Mouse (Mus musculus) myocyte (in vitro differentiated cells): ENCODE measurements around the gene Ankrd55. TPM values are rescaled to one million over a fixed set of nuclear protein-coding genes. Genes with fewer than 3 reads are reported as not detected.

Experiments used
- H3K27me3 ChIP-seq: one replicate; pipeline ENCODE4 v1.6.1; 2011; ENCODE audit not compliant: control insufficient read depth, insufficient read depth, insufficient read length
- H3K36me3 ChIP-seq: one replicate; pipeline ENCODE4 v1.6.1; 2011; ENCODE audit not compliant: control insufficient read depth, insufficient read depth
- H3K4me2 ChIP-seq: one replicate; pipeline ENCODE4 v1.6.1; 2011; ENCODE audit warnings: low read depth, control low read depth
- H3K4me3 ChIP-seq: one replicate; pipeline ENCODE4 v1.5.1; 2011; ENCODE audit warnings: mild to moderate bottlenecking, control low read depth, moderate library complexity
- H3K79me2 ChIP-seq: one replicate; pipeline ENCODE4 v1.6.1; 2011; ENCODE audit not compliant: control insufficient read depth, insufficient read depth
- H3ac ChIP-seq: one replicate; pipeline ENCODE4 v1.6.1; 2011; ENCODE audit not compliant: control insufficient read depth, insufficient read length
- CEBPB ChIP-seq: IDR thresholded peaks from 2 replicates; pipeline ENCODE4 v1.6.1; 2011; ENCODE audit warnings: mild to moderate bottlenecking, moderate library complexity; ENCODE audit not compliant: poor library complexity, insufficient read depth, severe bottlenecking
- E2F4 ChIP-seq: IDR thresholded peaks from one replicate; pipeline ENCODE4 v1.6.1; 2011; ENCODE audit warnings: mild to moderate bottlenecking, control low read depth, moderate library complexity; ENCODE audit not compliant: insufficient read depth
- MAX ChIP-seq: IDR thresholded peaks from one replicate; pipeline ENCODE4 v1.6.1; 2011; ENCODE audit warnings: low read depth, mild to moderate bottlenecking, control low read depth
- MYOD1 ChIP-seq, 3 experiments: IDR thresholded peaks; one replicate each; pipeline ENCODE4 v1.6.1; 2011; ENCODE audit warnings: control low read depth in 2 of 3, low read depth in 2 of 3, mild to moderate bottlenecking in 2 of 3, moderate library complexity in 1 of 3; ENCODE audit not compliant: insufficient read length in 2 of 3, control insufficient read depth in 1 of 3
- MYOG ChIP-seq, 3 experiments: IDR thresholded peaks; one replicate each; pipeline ENCODE4 v1.6.1; 2011; ENCODE audit warnings: control low read depth in 2 of 3, low read depth in 2 of 3, mild to moderate bottlenecking in 2 of 3; ENCODE audit not compliant: insufficient read length in 2 of 3, control insufficient read depth in 1 of 3, insufficient read depth in 1 of 3
- POLR2A ChIP-seq: IDR thresholded peaks from one replicate; pipeline ENCODE4 v1.6.1; 2011; ENCODE audit warnings: low read depth, mild to moderate bottlenecking, control low read depth, moderate library complexity; ENCODE audit not compliant: insufficient read length
- POLR2AphosphoS2 ChIP-seq: IDR thresholded peaks from one replicate; pipeline ENCODE4 v1.6.1; 2011; ENCODE audit warnings: low read depth, control low read depth; ENCODE audit not compliant: insufficient read length
- REST ChIP-seq: IDR thresholded peaks from one replicate; pipeline ENCODE4 v1.6.1; 2011; ENCODE audit warnings: mild to moderate bottlenecking, control low read depth, moderate library complexity; ENCODE audit not compliant: insufficient read depth, insufficient read length
- SRF ChIP-seq: IDR thresholded peaks from one replicate; pipeline ENCODE4 v1.6.1; 2011; ENCODE audit warnings: low read depth; ENCODE audit not compliant: control insufficient read depth, insufficient read length
- TCF12 ChIP-seq: IDR thresholded peaks from one replicate; pipeline ENCODE4 v1.6.1; 2011; ENCODE audit warnings: mild to moderate bottlenecking, control low read depth; ENCODE audit not compliant: poor library complexity, insufficient read depth, severe bottlenecking
- TCF3 ChIP-seq: IDR thresholded peaks from one replicate; pipeline ENCODE4 v1.6.1; 2011; ENCODE audit warnings: low read depth, control low read depth; ENCODE audit not compliant: insufficient read length
- USF1 ChIP-seq: IDR thresholded peaks from one replicate; pipeline ENCODE4 v1.6.1; 2011; ENCODE audit warnings: low read depth, mild to moderate bottlenecking, control low read depth, moderate library complexity
- polyA plus RNA-seq: library from polyadenylated mRNA; unstranded; fragments of >200 nt; fragmentation: generic; extraction: Trizol; gene quantifications from one replicate; pipeline ENCODE4 v1.2.1, GENCODE M21; 2012; ENCODE audit warnings: missing spikeins

The Ankrd55 gene
- polyA plus RNA-seq, result 0.59 TPM

DNA sequence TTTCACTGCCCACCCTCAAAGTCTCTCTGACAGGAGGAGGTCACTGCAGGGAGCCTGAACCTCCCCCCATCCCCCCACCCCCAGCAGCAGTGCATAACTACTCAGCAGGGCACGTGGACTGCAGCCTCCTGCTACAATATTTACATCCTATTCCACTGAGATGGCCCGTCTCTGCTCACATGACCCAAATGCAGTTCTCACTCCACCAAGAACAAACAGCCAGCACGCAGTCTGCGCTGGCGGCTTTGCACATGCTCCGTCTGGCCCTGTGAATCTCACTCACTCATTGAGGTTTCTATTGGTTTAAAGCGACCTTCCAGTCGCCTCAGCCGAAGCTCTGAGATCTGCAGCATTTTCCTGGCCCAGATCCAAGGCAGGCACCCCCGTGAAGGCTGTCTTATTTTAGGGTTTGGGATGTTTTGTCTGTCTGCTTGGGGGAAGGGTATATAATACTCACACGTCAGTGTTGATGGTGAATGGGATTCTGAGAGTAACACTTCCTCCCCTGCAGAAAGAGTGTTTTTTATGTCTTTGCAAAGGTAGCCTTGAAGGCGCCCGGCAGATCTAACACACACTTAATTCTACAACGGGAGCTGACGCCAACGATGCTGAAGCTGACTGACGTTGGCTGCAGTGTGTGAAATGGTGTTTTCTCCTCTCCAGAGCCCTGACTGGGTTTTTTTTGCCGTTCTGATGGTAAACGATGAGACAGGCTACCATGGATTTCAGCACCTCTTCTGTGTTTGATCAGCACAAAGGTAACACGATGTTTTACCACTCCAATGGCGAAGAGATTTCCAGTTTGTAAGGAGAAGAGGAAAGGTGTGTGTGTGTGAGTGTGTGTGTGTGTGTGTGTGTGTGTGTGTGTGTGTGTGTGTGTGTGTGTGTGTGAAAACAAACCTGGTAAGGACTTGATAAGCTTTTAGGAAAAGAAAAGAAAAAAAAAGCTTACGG is at the start of gene Ankrd55:
TSS of gene Ankrd55 (plus strand) at position 227 of the 954 bp plus-strand sequence.
- Histone ChIP-seq H3K36me3 (no peaks in the 10 kb centered on the region), H3K79me2 (no peaks in the 10 kb centered on the region)

DNA sequence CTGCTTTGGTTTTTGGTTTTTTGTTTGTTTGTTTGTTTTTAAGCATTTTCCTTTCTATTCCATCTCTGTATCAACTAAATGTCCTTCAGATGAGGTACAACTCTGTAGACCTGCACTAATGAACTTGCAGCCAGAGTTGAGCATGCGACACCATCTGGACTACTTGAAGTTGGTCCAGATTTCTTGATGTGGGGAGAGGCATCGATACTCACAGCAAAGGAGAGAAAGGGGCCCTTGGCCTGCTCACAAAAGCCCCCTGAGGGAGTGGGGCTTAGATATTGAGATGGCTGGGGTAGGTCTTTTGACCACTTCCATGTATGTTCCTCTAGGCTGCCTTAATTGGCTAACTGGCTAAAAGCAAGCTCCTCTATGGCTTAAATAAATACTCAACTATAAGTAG is 49.0 kb upstream of the Ankrd55 start:
- Histone ChIP-seq H3ac (no peak overlapping the region), H3K27me3 (no peaks in the 10 kb centered on the region), H3K79me2 (no peaks in the 10 kb centered on the region), H3K36me3 (no peaks in the 10 kb centered on the region), H3K4me3 (no peak overlapping the region), H3K4me2 (no peak overlapping the region)
- TF ChIP-seq CEBPB, result no peak
- TF ChIP-seq SRF, result no peak
- no peak for TF ChIP-seq MAX
- TF ChIP-seq POLR2A, result no peak
- no peak for TF ChIP-seq MYOD1 (IDR thresholded peaks at IDR 0.05; ENCODE audit: control insufficient read depth in 1 of 3, insufficient read length in 2 of 3, low read depth in 2 of 3)
- no peak for TF ChIP-seq TCF3
- TF ChIP-seq REST, result no peak
- TF ChIP-seq POLR2AphosphoS2, result no peak
- no peak for TF ChIP-seq TCF12
- TF ChIP-seq E2F4, result no peak
- no peak for TF ChIP-seq MYOG (IDR thresholded peaks at IDR 0.05; ENCODE audit: control insufficient read depth in 1 of 3, insufficient read depth in 1 of 3, insufficient read length in 2 of 3, low read depth in 2 of 3)
- TF ChIP-seq USF1, result no peak

More for the DNA sequence above, at the start of gene Ankrd55:
- Histone ChIP-seq H3K4me2 (no peak within 1 kb of the TSS), H3ac (no peak within 1 kb of the TSS), H3K27me3 (no peaks in the 10 kb centered on the region), H3K4me3 (no peak within 1 kb of the TSS)
- TF ChIP-seq USF1, result no peak
- no peak for TF ChIP-seq TCF3
- TF ChIP-seq CEBPB, result no peak
- no peak for TF ChIP-seq E2F4
- no peak for TF ChIP-seq REST
- TF ChIP-seq POLR2A, result no peak
- TF ChIP-seq MYOG (IDR thresholded peaks at IDR 0.05; ENCODE audit: control insufficient read depth in 1 of 3, insufficient read depth in 1 of 3, insufficient read length in 2 of 3, low read depth in 2 of 3), result no peak
- no peak for TF ChIP-seq SRF
- no peak for TF ChIP-seq POLR2AphosphoS2
- no peak for TF ChIP-seq TCF12
- TF ChIP-seq MYOD1 (IDR thresholded peaks at IDR 0.05; ENCODE audit: control insufficient read depth in 1 of 3, insufficient read length in 2 of 3, low read depth in 2 of 3), result no peak
- TF ChIP-seq MAX, result no peak

DNA sequence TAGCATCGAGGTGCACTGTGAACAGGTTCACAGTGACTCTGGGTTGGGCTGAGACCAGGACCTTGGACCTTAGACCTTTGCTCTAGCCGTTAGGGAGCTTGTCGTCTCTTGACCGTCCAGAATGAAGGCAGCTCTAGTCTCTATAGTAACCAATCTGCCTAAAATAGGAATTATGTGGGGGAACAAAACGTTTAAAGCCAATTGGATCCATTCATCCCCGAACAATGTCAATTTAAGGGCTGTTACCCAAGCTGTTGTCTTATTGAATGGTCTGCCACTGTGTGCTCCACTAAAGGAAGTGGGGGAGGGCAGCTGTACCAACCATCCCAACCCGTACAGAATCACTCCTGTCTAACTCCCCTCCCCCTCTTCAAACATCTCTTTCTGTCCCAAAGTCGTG is 46.8 kb upstream of the Ankrd55 start:
- H3K36me3 ChIP-seq, result no peaks in the 10 kb centered on the region
- no peak overlapping the region for H3K4me2 ChIP-seq
- no peaks in the 10 kb centered on the region for H3K79me2 ChIP-seq
- H3K4me3 ChIP-seq, result no peak overlapping the region
- H3K27me3 ChIP-seq, result no peaks in the 10 kb centered on the region
- H3ac ChIP-seq, result no peak overlapping the region
- no peak for TF ChIP-seq REST
- TF ChIP-seq MYOD1 (IDR thresholded peaks at IDR 0.05; ENCODE audit: control insufficient read depth in 1 of 3, insufficient read length in 2 of 3, low read depth in 2 of 3), result no peak
- no peak for TF ChIP-seq E2F4
- TF ChIP-seq TCF3, result no peak
- TF ChIP-seq POLR2A, result no peak
- TF ChIP-seq POLR2AphosphoS2, result no peak
- no peak for TF ChIP-seq TCF12
- no peak for TF ChIP-seq SRF
- TF ChIP-seq MYOG (IDR thresholded peaks at IDR 0.05; ENCODE audit: control insufficient read depth in 1 of 3, insufficient read depth in 1 of 3, insufficient read length in 2 of 3, low read depth in 2 of 3), result no peak
- no peak for TF ChIP-seq MAX

DNA sequence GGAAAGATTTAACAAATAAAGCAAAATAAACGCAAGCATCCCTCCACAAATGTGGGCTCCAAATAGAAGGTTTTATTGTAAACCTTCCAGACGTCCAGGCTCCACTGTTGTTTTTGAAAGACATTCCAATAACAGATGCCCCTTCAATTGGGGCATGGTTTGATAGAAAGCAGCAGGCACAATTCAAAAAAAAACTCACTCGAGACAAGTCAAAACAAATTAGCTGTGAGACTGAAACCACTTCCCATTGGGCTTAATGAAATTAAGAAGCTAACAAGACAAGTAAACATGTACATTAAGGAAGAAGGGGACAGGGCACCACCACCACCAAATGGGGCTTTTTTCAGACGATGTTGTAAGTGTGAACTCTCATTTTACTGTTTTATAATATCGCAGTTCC is 43.1 kb upstream of the Ankrd55 start:
- no peaks in the 10 kb centered on the region for H3K79me2 ChIP-seq
- no peaks in the 10 kb centered on the region for H3K27me3 ChIP-seq
- H3K36me3 ChIP-seq, result no peaks in the 10 kb centered on the region
- H3ac ChIP-seq, result no peak overlapping the region
- H3K4me3 ChIP-seq, result no peak overlapping the region
- TF ChIP-seq MAX, result no peak
- TF ChIP-seq POLR2A, result no peak
- no peak for TF ChIP-seq MYOG (IDR thresholded peaks at IDR 0.05; ENCODE audit: control insufficient read depth in 1 of 3, insufficient read depth in 1 of 3, insufficient read length in 2 of 3, low read depth in 2 of 3)
- no peak for TF ChIP-seq SRF
- no peak for TF ChIP-seq USF1
- TF ChIP-seq TCF3, result no peak
- TF ChIP-seq MYOD1 (IDR thresholded peaks at IDR 0.05; ENCODE audit: control insufficient read depth in 1 of 3, insufficient read length in 2 of 3, low read depth in 2 of 3), result no peak
- no peak for TF ChIP-seq CEBPB
- no peak for TF ChIP-seq TCF12
- TF ChIP-seq REST, result no peak
- H3K4me2 ChIP-seq, result no peak overlapping the region

DNA sequence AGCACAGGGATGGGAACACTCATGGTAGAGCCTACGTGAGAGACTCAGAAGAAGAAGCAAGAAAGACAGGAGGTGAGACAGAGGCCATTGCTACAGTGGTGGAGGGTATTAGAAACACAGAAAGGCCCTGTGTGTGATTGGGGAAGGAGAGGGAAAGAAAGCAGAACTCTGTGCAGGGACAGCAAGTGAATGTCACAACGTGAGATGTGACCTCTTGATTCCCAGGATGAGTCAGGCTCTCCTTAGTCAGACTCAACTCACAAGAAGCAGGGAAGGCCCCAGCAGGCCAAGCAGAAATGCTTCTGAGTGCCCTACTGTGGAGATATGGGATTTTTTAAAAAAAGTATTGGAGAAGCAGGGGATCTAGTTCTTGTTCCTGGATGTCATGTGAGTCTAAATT is 36.8 kb upstream of the Ankrd55 start:
- TF ChIP-seq POLR2A (no peak), TCF12 (no peak), CEBPB (no peak), MAX (no peak), MYOD1 (IDR thresholded peaks at IDR 0.05; ENCODE audit: control insufficient read depth in 1 of 3, insufficient read length in 2 of 3, low read depth in 2 of 3) (no peak), SRF (no peak), MYOG (IDR thresholded peaks at IDR 0.05; ENCODE audit: control insufficient read depth in 1 of 3, insufficient read depth in 1 of 3, insufficient read length in 2 of 3, low read depth in 2 of 3) (no peak), TCF3 (no peak), POLR2AphosphoS2 (no peak), REST (no peak), USF1 (no peak), E2F4 (no peak)
- H3K4me3 ChIP-seq, result no peak overlapping the region
- H3K27me3 ChIP-seq, result no peaks in the 10 kb centered on the region
- H3K36me3 ChIP-seq, result no peaks in the 10 kb centered on the region
- H3ac ChIP-seq, result no peak overlapping the region
- H3K4me2 ChIP-seq, result no peak overlapping the region
- H3K79me2 ChIP-seq, result no peaks in the 10 kb centered on the region
